Mouse (Mus musculus): Measurements from ENCODE around the gene Ssbp1.
A peak's percentile ranks its signal among the peaks of the same experiment; 100 is the strongest.

The Ssbp1 gene

GRCm38 (mm10) chr6:40470916-40471719, at the start of gene Ssbp1:
TSS of gene Ssbp1 (plus strand) at chr6:40471352.
- DNase-seq (ENCODE audit: low read depth, low spot score) = peak; percentile 98

- no peak for DNase-seq (ENCODE audit: low read depth, low spot score)
Observed at GRCm38 (mm10) chr6:40423013-40423412, 48.1 kb upstream of the Ssbp1 start.

- peak; percentile 63 for DNase-seq (ENCODE audit: low read depth, low spot score)
Observed at GRCm38 (mm10) chr6:40423774-40424173, 47.4 kb upstream of the Ssbp1 start.

GRCm38 (mm10) chr6:40427441-40427840, 43.7 kb upstream of the Ssbp1 start:
- DNase-seq (ENCODE audit: low read depth, low spot score) = no peak

GRCm38 (mm10) chr6:40428696-40429095, 42.5 kb upstream of the Ssbp1 start:
- no peak for DNase-seq (ENCODE audit: low read depth, low spot score)

- no peak for DNase-seq (ENCODE audit: low read depth, low spot score)
Observed at GRCm38 (mm10) chr6:40429521-40429931, 41.6 kb upstream of the Ssbp1 start.

- DNase-seq (ENCODE audit: low read depth, low spot score) = no peak
Observed at GRCm38 (mm10) chr6:40430251-40430650, 40.9 kb upstream of the Ssbp1 start.

- DNase-seq (ENCODE audit: low read depth, low spot score) = no peak
Observed at GRCm38 (mm10) chr6:40430878-40431277, 40.3 kb upstream of the Ssbp1 start.

- no peak for DNase-seq (ENCODE audit: low read depth, low spot score)
Observed at GRCm38 (mm10) chr6:40431356-40431755, 39.8 kb upstream of the Ssbp1 start.

- no peak for DNase-seq (ENCODE audit: low read depth, low spot score)
Observed at GRCm38 (mm10) chr6:40431812-40432211, 39.3 kb upstream of the Ssbp1 start.

GRCm38 (mm10) chr6:40432346-40433275, 38.5 kb upstream of the Ssbp1 start:
- no peak for DNase-seq (ENCODE audit: low read depth, low spot score)

GRCm38 (mm10) chr6:40434697-40435096, 36.5 kb upstream of the Ssbp1 start:
- peak; percentile 13 for DNase-seq (ENCODE audit: low read depth, low spot score)

GRCm38 (mm10) chr6:40435151-40436046, 35.8 kb upstream of the Ssbp1 start:
- DNase-seq (ENCODE audit: low read depth, low spot score) = peak; percentile 63

- DNase-seq (ENCODE audit: low read depth, low spot score) = peak; percentile 77
Observed at GRCm38 (mm10) chr6:40436047-40436483, 35.1 kb upstream of the Ssbp1 start, which contains the start of gene E330009J07Rik. TSS of gene E330009J07Rik (minus strand) at chr6:40436135.

GRCm38 (mm10) chr6:40438936-40439335, 32.2 kb upstream of the Ssbp1 start, which contains the start of gene Wee2:
TSS of gene Wee2 (plus strand) at chr6:40439088.
- DNase-seq (ENCODE audit: low read depth, low spot score) = no peak

GRCm38 (mm10) chr6:40439731-40440130, 31.4 kb upstream of the Ssbp1 start:
- DNase-seq (ENCODE audit: low read depth, low spot score) = no peak

GRCm38 (mm10) chr6:40441276-40441675, 29.9 kb upstream of the Ssbp1 start:
- DNase-seq (ENCODE audit: low read depth, low spot score) = no peak

- DNase-seq (ENCODE audit: low read depth, low spot score) = peak; percentile 22
Observed at GRCm38 (mm10) chr6:40441755-40442154, 29.4 kb upstream of the Ssbp1 start.

- no peak for DNase-seq (ENCODE audit: low read depth, low spot score)
Observed at GRCm38 (mm10) chr6:40443281-40443928, 27.7 kb upstream of the Ssbp1 start.

- no peak for DNase-seq (ENCODE audit: low read depth, low spot score)
Observed at GRCm38 (mm10) chr6:40448626-40449025, 22.5 kb upstream of the Ssbp1 start.
